Mouse (Mus musculus) bone marrow, adult 2 months (tissue): ENCODE results near the gene Fchsd2.

ENCODE experiments used
- CTCF ChIP-seq: fragments of 200-500 bp; IDR thresholded peaks from 2 replicates; pipeline ENCODE4 v1.5.1; 2011; ENCODE audit warnings: low read length, control low read depth; ENCODE audit not compliant: control insufficient read depth, insufficient read depth
- POLR2A ChIP-seq: fragments of 200-500 bp; IDR thresholded peaks from 2 replicates; pipeline ENCODE4 v1.6.1; 2011; ENCODE audit warnings: low read depth, mild to moderate bottlenecking, control low read depth, low read length, borderline replicate concordance; ENCODE audit not compliant: control insufficient read depth

DNA sequence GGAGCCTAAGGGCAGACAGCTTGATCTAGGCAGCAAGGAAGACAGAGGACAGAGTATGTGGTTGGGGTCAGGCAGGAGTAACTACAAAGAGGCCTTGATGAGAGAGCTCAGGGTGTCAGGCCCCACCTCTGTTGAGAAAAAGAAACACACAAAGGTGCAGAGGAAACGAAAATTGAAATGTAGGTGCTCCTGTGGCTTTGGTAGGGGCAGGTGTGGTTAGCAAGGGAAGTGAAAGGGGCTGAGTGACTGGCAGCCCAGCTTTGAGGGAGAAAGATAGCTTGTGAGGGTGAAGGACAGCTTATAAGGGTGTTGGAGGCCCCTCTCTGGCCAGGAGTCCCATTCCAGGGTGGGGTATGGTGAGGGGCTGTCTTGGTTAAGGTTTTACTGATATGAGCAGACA lies 2.1 kb downstream of the Fchsd2 start:
- TF ChIP-seq POLR2A (no peak), CTCF (no peak)
